Mouse (Mus musculus): ENCODE measurements around the gene Sertad2. TPM values are rescaled to one million over a fixed set of nuclear protein-coding genes. Genes with fewer than 3 reads are reported as not detected.
A peak's percentile ranks its signal among the peaks of the same experiment; 100 is the strongest.

The Sertad2 gene
- polyA plus RNA-seq, 1 experiment = 36.4 TPM

DNA sequence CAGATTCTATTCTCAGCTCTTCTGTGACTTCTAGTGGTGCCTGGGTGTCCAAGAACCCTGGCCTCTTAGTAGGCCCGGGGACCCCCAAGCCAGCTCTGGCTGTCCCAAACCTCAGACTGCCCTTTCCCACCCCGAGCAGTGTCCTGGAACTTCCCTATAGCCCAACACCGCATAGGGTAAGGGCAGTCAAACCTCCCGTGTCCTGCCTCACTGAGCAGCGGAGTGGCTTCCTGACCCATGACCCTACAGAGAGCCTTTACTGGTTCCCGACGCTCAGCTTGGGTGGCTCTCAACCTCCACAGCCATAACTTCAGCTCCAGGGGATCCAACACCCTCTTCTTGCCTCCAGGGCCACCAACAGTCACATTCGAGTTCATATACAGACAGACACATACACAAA is 17.1 kb upstream of the Sertad2 start:
- no peak for TF ChIP-seq POLR2A (IDR thresholded peaks at IDR 0.05; ENCODE audit: low read depth, low read length)
- no peak for TF ChIP-seq CTCF (IDR thresholded peaks at IDR 0.05; ENCODE audit: borderline replicate concordance, insufficient read depth, low read length)
- Histone ChIP-seq H3K27ac (ENCODE audit: insufficient read depth, low read length) (no peak overlapping the region), H3K4me1 (ENCODE audit: control insufficient read depth, insufficient read depth, low read length) (peaks cover 2% of the 10 kb centered on the region; the same call in 1 of the 2 replicates), H3K4me3 (ENCODE audit: insufficient read depth, low read length) (no peak overlapping the region)

DNA sequence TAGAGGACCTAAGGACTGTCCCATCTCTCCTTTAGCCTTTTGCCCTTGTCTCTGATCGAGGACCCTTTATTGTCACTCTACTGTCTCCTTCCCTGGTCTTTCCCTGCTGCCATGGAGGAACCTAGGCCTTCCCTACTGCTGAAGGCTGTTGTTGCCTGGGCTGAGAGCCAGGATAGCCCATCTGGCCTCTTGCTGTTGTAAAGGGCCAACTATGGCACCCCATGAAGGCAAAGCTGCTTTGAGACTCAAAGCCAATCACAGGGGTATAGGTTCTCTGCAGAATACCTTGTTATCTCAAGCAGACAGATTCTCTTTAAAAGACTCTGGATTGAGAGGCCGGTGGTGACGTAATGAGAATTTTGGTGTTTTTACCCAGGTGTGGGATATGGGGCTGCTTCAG is 15.2 kb upstream of the Sertad2 start:
- Histone ChIP-seq H3K4me1 (ENCODE audit: control insufficient read depth, insufficient read depth, low read length) (peaks cover 3% of the 10 kb centered on the region; the same call in 1 of the 2 replicates), H3K27ac (ENCODE audit: insufficient read depth, low read length) (no peak overlapping the region), H3K4me3 (ENCODE audit: insufficient read depth, low read length) (no peak overlapping the region)
- TF ChIP-seq POLR2A (IDR thresholded peaks at IDR 0.05; ENCODE audit: low read depth, low read length) = no peak
- no peak for TF ChIP-seq CTCF (IDR thresholded peaks at IDR 0.05; ENCODE audit: borderline replicate concordance, insufficient read depth, low read length)

DNA sequence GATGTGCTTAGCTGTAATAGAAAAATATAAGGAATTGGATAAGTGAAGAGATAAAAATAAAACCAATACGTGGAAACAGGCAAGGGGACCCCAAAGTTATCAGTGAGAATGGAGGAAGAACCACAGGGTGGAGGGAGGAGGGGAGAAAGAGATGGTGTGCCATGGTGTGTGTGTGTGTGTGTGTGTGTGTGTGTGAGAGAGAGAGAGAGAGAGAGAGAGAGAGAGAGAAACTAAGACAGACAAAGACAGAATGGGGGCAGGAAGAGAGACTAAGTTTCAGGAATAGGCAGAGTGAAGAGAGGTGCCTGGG is 11.4 kb upstream of the Sertad2 start:
- TF ChIP-seq POLR2A (IDR thresholded peaks at IDR 0.05; ENCODE audit: low read depth, low read length) = no peak
- TF ChIP-seq CTCF (IDR thresholded peaks at IDR 0.05; ENCODE audit: borderline replicate concordance, insufficient read depth, low read length) = no peak
- peak overlapping the region; percentile 98 for H3K27ac ChIP-seq (ENCODE audit: insufficient read depth, low read length)

DNA sequence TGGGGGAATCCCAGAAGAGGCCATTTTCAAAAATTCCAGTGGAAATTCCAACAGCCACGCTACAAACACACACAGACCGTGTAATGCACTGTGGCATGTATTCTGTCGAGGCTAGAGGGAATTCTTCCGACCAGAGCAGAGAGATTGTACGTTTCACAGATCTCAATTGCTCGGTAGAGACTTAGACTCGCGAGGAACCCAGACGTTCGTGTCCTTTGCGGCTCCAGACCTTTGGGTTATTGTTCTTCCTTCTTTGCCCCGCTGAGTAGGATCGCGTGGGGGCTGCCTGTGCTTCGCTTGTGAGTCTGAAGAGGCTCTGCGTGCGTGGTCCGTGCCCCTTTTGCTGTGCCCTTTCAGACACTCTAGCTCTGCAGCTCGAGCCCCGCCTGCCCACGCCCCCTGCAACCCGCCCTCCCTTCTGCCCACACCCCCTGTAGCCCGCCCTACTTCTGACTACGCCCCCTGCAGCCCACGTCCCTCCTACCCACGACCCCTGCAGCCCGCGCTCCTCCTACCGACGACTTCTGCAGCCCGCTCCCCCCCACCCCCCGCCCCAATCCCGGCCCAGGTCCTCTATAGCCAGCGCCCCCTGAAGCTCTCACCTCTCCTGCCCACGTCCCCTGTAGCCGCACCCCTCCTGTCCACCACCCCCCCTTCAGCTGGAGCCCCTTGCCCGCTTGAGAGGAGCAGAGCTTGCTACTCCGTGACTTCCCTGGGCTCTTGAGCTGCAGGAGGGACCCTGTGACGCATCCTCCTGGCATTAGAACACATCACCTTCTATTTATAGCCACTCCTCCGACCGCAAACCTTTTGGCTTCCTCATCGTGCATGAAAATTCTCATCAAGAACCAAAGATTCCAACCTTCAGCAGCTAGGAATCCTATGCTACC is 10.8 kb upstream of the Sertad2 start:
- Histone ChIP-seq H3K4me1 (ENCODE audit: control insufficient read depth, insufficient read depth, low read length) (peaks cover 3% of the 10 kb centered on the region), H3K27ac (ENCODE audit: insufficient read depth, low read length) (peak overlapping the region; percentile 98), H3K4me3 (ENCODE audit: insufficient read depth, low read length) (peak overlapping the region; percentile 72)
- TF ChIP-seq CTCF (IDR thresholded peaks at IDR 0.05; ENCODE audit: borderline replicate concordance, insufficient read depth, low read length) (no peak), POLR2A (IDR thresholded peaks at IDR 0.05; ENCODE audit: low read depth, low read length) (peak; percentile 97)

More for the DNA sequence above, 11.4 kb upstream of the Sertad2 start:
- H3K4me3 ChIP-seq (ENCODE audit: insufficient read depth, low read length) = peak overlapping the region; percentile 72
- peaks cover 3% of the 10 kb centered on the region for H3K4me1 ChIP-seq (ENCODE audit: control insufficient read depth, insufficient read depth, low read length)

DNA sequence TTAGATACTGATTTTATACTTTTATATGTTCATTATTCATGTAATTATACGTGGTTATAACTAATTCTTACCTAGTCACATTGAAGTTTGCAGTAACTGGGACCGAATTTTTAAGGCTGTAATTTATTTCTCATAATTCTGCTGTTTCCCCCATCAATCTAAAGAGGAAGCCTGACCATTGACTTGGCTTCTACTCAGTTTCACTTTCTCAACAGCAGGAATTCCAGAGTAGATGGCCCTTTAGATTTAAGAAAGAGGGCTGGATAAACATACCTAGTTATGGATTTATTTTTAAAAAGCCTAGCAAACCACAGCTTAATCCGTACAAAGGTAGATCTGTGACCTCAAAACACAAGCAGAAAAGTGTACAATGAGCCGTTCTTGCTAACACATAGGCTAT is 9.8 kb upstream of the Sertad2 start:
- Histone ChIP-seq H3K27ac (ENCODE audit: insufficient read depth, low read length) (peak overlapping the region; percentile 92), H3K4me3 (ENCODE audit: insufficient read depth, low read length) (no peak overlapping the region), H3K4me1 (ENCODE audit: control insufficient read depth, insufficient read depth, low read length) (peaks cover 3% of the 10 kb centered on the region)
- TF ChIP-seq POLR2A (IDR thresholded peaks at IDR 0.05; ENCODE audit: low read depth, low read length) (no peak), CTCF (IDR thresholded peaks at IDR 0.05; ENCODE audit: borderline replicate concordance, insufficient read depth, low read length) (no peak)

DNA sequence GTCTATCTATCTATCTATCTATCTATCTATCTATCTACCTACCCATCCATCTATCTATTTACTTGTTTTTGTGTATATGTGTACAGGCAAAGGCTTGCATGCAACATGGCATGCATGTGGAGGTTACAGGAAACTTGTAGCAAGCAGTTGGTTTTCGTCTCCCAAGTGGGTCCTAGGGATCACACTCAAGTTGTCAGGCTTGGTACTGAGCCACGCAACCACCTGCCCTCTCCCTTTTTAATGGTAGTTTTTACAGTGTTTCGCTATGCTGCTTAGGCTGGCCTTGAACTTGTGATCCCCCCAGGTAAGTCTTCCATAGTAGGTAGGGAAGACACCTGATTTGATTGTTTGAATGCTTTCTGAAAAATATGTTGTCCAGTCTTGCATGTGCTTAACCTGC is 5.8 kb upstream of the Sertad2 start:
- peaks cover 2% of the 10 kb centered on the region for H3K4me1 ChIP-seq (ENCODE audit: control insufficient read depth, insufficient read depth, low read length)
- H3K4me3 ChIP-seq (ENCODE audit: insufficient read depth, low read length) = no peak overlapping the region
- no peak overlapping the region for H3K27ac ChIP-seq (ENCODE audit: insufficient read depth, low read length)
- TF ChIP-seq POLR2A (IDR thresholded peaks at IDR 0.05; ENCODE audit: low read depth, low read length) = no peak
- no peak for TF ChIP-seq CTCF (IDR thresholded peaks at IDR 0.05; ENCODE audit: borderline replicate concordance, insufficient read depth, low read length)

DNA sequence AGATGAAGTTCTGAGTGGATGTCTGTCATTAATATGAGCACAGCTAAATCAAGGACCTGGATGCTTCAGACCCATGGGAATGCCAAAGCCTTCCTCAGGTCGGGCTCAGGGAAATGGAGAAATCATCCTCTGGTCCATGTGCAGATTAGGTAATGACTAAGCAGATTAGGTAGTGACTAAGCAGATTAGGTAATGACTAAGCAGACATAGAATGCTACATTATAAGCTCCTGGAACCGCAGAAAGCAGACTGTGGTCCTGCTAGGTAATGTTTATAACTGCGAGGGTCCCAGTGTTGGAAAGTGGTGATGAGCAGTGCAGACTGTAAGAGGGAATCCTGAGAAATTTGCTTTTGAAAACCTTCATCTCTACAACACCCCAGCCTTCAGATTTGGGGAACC is 4.6 kb upstream of the Sertad2 start:
- TF ChIP-seq CTCF (IDR thresholded peaks at IDR 0.05; ENCODE audit: borderline replicate concordance, insufficient read depth, low read length) (no peak), POLR2A (IDR thresholded peaks at IDR 0.05; ENCODE audit: low read depth, low read length) (no peak)
- peaks cover 2% of the 10 kb centered on the region for H3K4me1 ChIP-seq (ENCODE audit: control insufficient read depth, insufficient read depth, low read length)

DNA sequence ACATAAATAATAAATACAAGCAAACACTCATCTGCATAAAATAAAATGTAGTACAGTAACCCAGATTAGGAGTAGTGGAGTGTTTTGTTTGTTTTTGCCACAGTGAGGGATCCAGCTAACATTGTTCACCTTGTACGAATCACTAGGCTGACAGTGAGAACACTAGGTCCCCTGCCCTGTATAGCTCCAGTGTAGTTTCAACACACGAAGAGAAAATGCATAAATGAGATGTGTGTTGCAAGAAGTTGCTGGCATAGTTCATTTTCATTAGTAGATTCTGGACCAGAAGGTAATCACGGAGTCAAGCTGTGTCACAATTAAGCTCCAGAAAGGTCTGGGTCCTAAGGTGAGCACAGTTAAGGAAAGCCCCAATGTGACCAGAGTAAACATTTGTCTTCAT is 1.8 kb upstream of the Sertad2 start:
- Histone ChIP-seq H3K27ac (ENCODE audit: insufficient read depth, low read length) (no peak overlapping the region), H3K4me1 (ENCODE audit: control insufficient read depth, insufficient read depth, low read length) (peaks cover 7% of the 10 kb centered on the region), H3K4me3 (ENCODE audit: insufficient read depth, low read length) (no peak overlapping the region)
- TF ChIP-seq CTCF (IDR thresholded peaks at IDR 0.05; ENCODE audit: borderline replicate concordance, insufficient read depth, low read length) (no peak), POLR2A (IDR thresholded peaks at IDR 0.05; ENCODE audit: low read depth, low read length) (no peak)

More for the DNA sequence above, 4.6 kb upstream of the Sertad2 start:
- H3K4me3 ChIP-seq (ENCODE audit: insufficient read depth, low read length) = no peak overlapping the region
- no peak overlapping the region for H3K27ac ChIP-seq (ENCODE audit: insufficient read depth, low read length)

DNA sequence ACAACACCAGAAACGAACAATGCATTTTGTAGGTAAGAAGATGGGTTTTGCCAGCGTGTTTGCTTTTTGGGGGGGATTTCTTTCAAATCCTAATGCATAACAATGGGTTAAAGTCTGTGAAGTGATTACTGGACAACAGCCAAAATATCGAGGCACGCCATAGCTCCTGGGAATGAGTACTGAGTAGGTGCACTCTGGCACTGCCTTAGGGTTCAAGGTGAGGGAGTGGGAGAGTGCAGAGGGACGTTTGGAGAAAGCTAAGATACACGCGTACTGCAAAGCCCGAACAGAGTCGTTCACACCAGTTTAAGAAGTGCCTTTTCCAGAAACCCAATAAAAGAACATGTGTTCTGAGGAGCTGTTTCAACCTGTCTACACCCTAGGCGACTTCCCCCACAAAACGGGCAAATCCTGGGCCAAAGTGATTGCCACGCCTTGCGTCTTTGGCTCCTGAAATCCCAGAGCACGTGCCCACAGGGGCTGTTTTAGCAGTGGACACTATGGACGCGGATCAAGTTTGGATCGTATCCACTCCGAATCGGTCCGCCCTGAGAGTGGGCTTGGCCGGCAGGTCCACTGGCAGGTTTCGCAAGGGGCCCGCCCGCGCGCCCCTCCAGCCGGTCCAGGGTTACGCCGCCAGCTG is 937 bp upstream of the Sertad2 start:
- H3K4me1 ChIP-seq (ENCODE audit: control insufficient read depth, insufficient read depth, low read length) = peaks cover 7% of the 10 kb centered on the region
- peak overlapping the region; percentile 71 for H3K4me3 ChIP-seq (ENCODE audit: insufficient read depth, low read length)
- TF ChIP-seq CTCF (IDR thresholded peaks at IDR 0.05; ENCODE audit: borderline replicate concordance, insufficient read depth, low read length) (no peak), POLR2A (IDR thresholded peaks at IDR 0.05; ENCODE audit: low read depth, low read length) (peak; percentile 66)

More for the DNA sequence above, 937 bp upstream of the Sertad2 start:
- H3K27ac ChIP-seq (ENCODE audit: insufficient read depth, low read length) = peak overlapping the region; percentile 69

Measured in embryonic fibroblast, embryonic 13.5 days (primary cell).